Mouse (Mus musculus) lung, postnatal 0 days (tissue): ENCODE measurements at regions not wholly inside any gene's neighbourhood (a gene's known extent, or its start where the extent isn't known, plus 50 kb on each side); places are given as distances from the start of the nearest gene placed in this dataset.

Experiments used
- ATAC-seq: fragments of 200-750 bp; cut with Nextera tagmentation; 2 replicates; pipeline ENCODE4 v1.8.0; 2017; ENCODE audit warnings: moderate library complexity
- DNase-seq: peaks from one replicate; pipeline ENCODE4 v3.0.0-alpha.2; 2016; ENCODE audit warnings: low spot score
- H3K27ac ChIP-seq: fragments of 300-500 bp; sonication (generic); 2 replicates; pipeline ENCODE4 v1.5.1; 2014; ENCODE audit warnings: antibody characterized with exemption, mild to moderate bottlenecking, low read length, mixed read lengths
- H3K27me3 ChIP-seq: fragments of 300-500 bp; sonication (generic); replicated peaks from 2 replicates; pipeline ENCODE4 v1.6.1; 2014; ENCODE audit warnings: low read length, mixed read lengths; ENCODE audit not compliant: insufficient read depth
- H3K36me3 ChIP-seq: fragments of 300-500 bp; sonication (generic); 2 replicates; pipeline ENCODE4 v1.6.1; 2014; ENCODE audit warnings: low read length, mixed read lengths; ENCODE audit not compliant: insufficient read depth
- H3K4me1 ChIP-seq: fragments of 300-500 bp; sonication (generic); 2 replicates; pipeline ENCODE4 v1.6.1; 2014; ENCODE audit warnings: antibody characterized with exemption, low read depth, low read length, mixed read lengths; ENCODE audit not compliant: insufficient read depth
- H3K4me2 ChIP-seq: fragments of 300-500 bp; sonication (generic); replicated peaks from 2 replicates; pipeline ENCODE4 v1.6.1; 2014; ENCODE audit warnings: low read depth, mild to moderate bottlenecking, low read length, moderate library complexity, mixed read lengths
- H3K4me3 ChIP-seq: fragments of 300-500 bp; sonication (generic); 2 replicates; pipeline ENCODE4 v1.5.1; 2014; ENCODE audit warnings: low read depth, low read length
- H3K9ac ChIP-seq: fragments of 300-500 bp; sonication (generic); replicated peaks from 2 replicates; pipeline ENCODE4 v1.6.1; 2014; ENCODE audit warnings: low read depth, mild to moderate bottlenecking
- H3K9me3 ChIP-seq: fragments of 300-500 bp; sonication (generic); 2 replicates; pipeline ENCODE4 v1.6.1; 2016; ENCODE audit warnings: low read length, mixed read lengths
- CTCF ChIP-seq: IDR thresholded peaks from 2 replicates; pipeline ENCODE4 v1.5.1; 2016; ENCODE audit warnings: antibody characterized with exemption, mild to moderate bottlenecking
- EP300 ChIP-seq: IDR thresholded peaks from 2 replicates; pipeline ENCODE4 v1.6.1; 2016; ENCODE audit warnings: antibody characterized with exemption, mild to moderate bottlenecking, control low read depth
- WGBS: fragments of 180-500 bp; shearing (Covaris S2); extraction: QIAGEN DNeasy Blood & Tissue Kit; methylation state at CpG from one replicate; pipeline ENCODE4 v1.1.7; 2014; 5-methylcytosine and 5-hydroxymethylcytosine counted together

GRCm38 (mm10) chr6:99967465-99967864 is 241.3 kb upstream of the Prok2 start:
- 31% methylated on average over 6 of the region's 6 CpGs for WGBS
- no peak for TF ChIP-seq EP300
- no peak for TF ChIP-seq CTCF

DNA sequence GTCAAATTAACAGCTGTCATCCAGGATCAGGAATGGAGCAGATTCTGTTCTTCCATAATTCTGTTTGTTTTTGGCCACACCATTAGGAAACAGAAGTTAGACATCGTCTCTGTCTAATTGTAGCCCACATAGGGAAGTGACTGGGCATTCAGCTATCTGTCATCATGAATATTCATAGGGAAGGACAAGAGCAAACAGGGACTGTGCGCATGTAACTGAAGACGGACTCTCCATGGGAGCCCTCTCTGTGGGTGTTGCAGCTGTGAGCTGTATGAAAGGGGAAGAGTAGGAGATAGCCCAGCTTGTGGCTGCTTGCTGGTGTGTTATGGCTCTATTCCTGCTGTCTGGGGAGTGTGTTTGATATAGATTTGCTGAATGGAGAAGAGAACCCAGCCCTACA is 238.3 kb upstream of the Prok2 start:
- no peaks in the 10 kb centered on the region for H3K9me3 ChIP-seq
- no peak overlapping the region for H3K4me2 ChIP-seq
- no peak for ATAC-seq
- TF ChIP-seq CTCF (no peak), EP300 (no peak)
- 72% methylated on average over 3 of the region's 3 CpGs for WGBS
- H3K36me3 ChIP-seq: no peaks in the 10 kb centered on the region
- peaks cover 4% of the 10 kb centered on the region; the same call in 1 of the 2 replicates for H3K4me1 ChIP-seq
- no peak overlapping the region for H3K27ac ChIP-seq
- DNase-seq: no peak
- H3K9ac ChIP-seq: no peak overlapping the region
- no peaks in the 10 kb centered on the region for H3K27me3 ChIP-seq
- no peak overlapping the region for H3K4me3 ChIP-seq

More at GRCm38 (mm10) chr6:99967465-99967864, 241.3 kb upstream of the Prok2 start:
- no peaks in the 10 kb centered on the region for H3K27me3 ChIP-seq
- H3K9ac ChIP-seq: no peak overlapping the region
- H3K27ac ChIP-seq: no peak overlapping the region
- H3K36me3 ChIP-seq: no peaks in the 10 kb centered on the region
- H3K9me3 ChIP-seq: no peaks in the 10 kb centered on the region
- peaks cover 7% of the 10 kb centered on the region; the same call in 1 of the 2 replicates for H3K4me1 ChIP-seq
- peak; percentile 69 for ATAC-seq
- peak; percentile 69 for DNase-seq
- H3K4me2 ChIP-seq: no peak overlapping the region
- H3K4me3 ChIP-seq: no peak overlapping the region

DNA sequence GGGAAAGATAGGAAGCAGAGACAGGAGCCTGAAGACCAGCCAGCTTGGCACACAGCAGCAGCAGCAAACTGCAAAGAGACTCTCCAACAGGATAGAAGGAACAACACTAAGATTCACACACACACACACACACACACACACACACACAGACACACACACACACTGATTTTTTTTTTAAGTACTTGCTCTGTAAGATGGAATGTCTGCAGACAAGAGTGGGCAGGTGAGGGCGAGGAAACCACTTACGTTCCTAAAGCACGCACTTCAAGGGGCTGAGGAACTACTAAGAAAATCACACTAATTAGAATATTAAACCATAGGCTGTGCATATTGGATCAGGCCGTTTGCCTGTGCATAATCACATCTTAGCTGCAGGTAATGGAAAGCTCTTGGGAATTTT is 237.8 kb upstream of the Prok2 start:
- H3K4me2 ChIP-seq: no peak overlapping the region
- no peaks in the 10 kb centered on the region for H3K9me3 ChIP-seq
- no peak overlapping the region for H3K27ac ChIP-seq
- TF ChIP-seq EP300: peak; percentile 84
- no peak for TF ChIP-seq CTCF
- peaks cover 4% of the 10 kb centered on the region; the same call in 1 of the 2 replicates for H3K4me1 ChIP-seq
- ATAC-seq: peak; percentile 75
- H3K4me3 ChIP-seq: no peak overlapping the region
- no peak overlapping the region for H3K9ac ChIP-seq
- WGBS: 65% methylated on average over 4 of the region's 4 CpGs
- H3K27me3 ChIP-seq: no peaks in the 10 kb centered on the region
- DNase-seq: peak; percentile 78
- no peaks in the 10 kb centered on the region for H3K36me3 ChIP-seq

GRCm38 (mm10) chr6:99959371-99959770 is 233.2 kb upstream of the Prok2 start:
- Histone ChIP-seq H3K4me2 (no peak overlapping the region), H3K9ac (no peak overlapping the region), H3K4me3 (no peak overlapping the region), H3K9me3 (no peaks in the 10 kb centered on the region), H3K27me3 (no peaks in the 10 kb centered on the region), H3K4me1 (no peaks in the 10 kb centered on the region; the same call in 1 of the 2 replicates), H3K27ac (no peak overlapping the region), H3K36me3 (no peaks in the 10 kb centered on the region)
- DNase-seq (no peak), ATAC-seq (no peak)
- TF ChIP-seq EP300: no peak
- 48% methylated on average over 4 of the region's 4 CpGs for WGBS

GRCm38 (mm10) chr6:99954832-99955830 is 228.9 kb upstream of the Prok2 start:
- Histone ChIP-seq H3K27ac (no peak overlapping the region), H3K9ac (no peak overlapping the region), H3K9me3 (no peaks in the 10 kb centered on the region), H3K4me3 (no peak overlapping the region), H3K4me2 (no peak overlapping the region), H3K4me1 (no peaks in the 10 kb centered on the region; the same call in 1 of the 2 replicates), H3K36me3 (no peaks in the 10 kb centered on the region), H3K27me3 (no peaks in the 10 kb centered on the region)
- DNase-seq: peak; percentile 47
- ATAC-seq: peak; percentile 81
- TF ChIP-seq EP300: no peak
- no peak for TF ChIP-seq CTCF
- WGBS: 65% methylated on average over 22 of the region's 22 CpGs

- Histone ChIP-seq H3K4me2 (no peak overlapping the region), H3K27ac (no peak overlapping the region), H3K9ac (no peak overlapping the region), H3K36me3 (no peaks in the 10 kb centered on the region), H3K9me3 (no peaks in the 10 kb centered on the region), H3K27me3 (no peaks in the 10 kb centered on the region), H3K4me3 (no peak overlapping the region), H3K4me1 (no peaks in the 10 kb centered on the region; the same call in 1 of the 2 replicates)
- DNase-seq: no peak
- TF ChIP-seq EP300 (no peak), CTCF (no peak)
- 64% methylated on average over 11 of the region's 11 CpGs for WGBS
- ATAC-seq: 0 out of 2 replicates have a peak, but pooled peaks have one; percentile 1
These were observed 228.0 kb upstream of the Prok2 start for GRCm38 (mm10) chr6:99953980-99954776.
